Mouse (Mus musculus) spleen, postnatal 10 days (tissue): ENCODE data around the gene Nt5c3.

Source experiments
- DNase-seq, 2 experiments: peaks; one replicate each; pipeline ENCODE4 v3.0.0; 2021 to 2022; ENCODE audit warnings: low spot score in 2 of 2

Nt5c3 gene

GRCm38 (mm10) chr6:56837621-56838020, 86.1 kb downstream of the Nt5c3 start:
- DNase-seq = no peak

DNA sequence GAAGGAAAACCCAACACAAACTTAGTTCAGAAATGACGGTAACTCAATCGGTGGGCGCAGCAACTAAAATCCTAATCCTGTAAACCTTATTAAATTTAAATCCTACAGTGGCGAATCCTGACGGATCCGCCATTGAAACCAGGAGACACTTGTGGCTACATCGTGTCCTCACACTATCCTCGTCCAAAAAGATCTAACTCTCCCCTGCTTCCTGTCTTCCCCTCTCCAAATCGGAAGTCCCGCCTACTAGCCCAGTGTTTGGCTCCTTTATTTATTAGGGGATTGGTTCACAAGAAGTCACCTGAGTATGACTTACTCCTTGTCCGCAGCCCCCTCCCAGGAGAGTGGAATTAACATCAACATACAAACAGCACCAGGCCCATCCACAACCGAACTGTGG, 86.6 kb downstream of the Nt5c3 start:
- no peak for DNase-seq

DNA sequence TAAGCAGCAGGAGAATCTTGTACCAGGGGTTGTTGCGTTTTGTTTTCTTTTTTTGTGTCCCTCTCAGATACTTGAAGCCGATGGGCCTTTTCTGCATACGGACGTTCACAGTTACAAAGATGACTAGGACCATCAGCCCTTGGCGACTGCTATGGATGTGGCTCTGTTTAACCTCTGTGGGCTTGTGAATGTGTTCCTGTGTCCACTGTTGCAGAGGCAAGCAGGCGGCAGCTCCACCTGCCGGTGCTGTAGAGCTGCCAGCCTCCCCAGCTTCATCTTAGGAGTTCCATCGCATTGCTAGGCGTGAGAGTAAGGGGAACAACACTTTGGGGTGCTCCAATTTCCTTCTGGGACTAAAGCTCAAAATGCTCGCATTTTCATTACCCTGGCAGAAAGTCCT, 88.2 kb downstream of the Nt5c3 start:
- no peak for DNase-seq

DNA sequence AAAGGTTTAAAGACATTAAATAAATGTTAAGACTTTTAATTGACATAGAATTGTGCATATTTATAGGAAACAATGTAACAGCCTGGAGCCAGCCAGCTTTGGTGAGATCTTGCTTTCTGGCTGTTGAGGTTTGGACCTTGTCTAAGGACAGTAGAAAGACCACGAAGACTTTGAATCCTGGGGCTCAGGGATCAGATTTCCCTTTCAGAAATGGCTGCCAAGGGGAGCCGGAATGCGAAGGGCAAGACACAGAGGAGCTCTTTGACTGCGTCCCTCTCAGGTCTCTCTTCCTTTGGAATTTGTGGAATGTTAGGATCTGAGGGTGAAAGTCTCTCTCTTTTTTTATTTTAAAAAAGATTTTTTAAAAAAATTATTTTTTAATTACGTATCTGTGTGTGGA, 89.0 kb downstream of the Nt5c3 start:
- DNase-seq = no peak

DNA sequence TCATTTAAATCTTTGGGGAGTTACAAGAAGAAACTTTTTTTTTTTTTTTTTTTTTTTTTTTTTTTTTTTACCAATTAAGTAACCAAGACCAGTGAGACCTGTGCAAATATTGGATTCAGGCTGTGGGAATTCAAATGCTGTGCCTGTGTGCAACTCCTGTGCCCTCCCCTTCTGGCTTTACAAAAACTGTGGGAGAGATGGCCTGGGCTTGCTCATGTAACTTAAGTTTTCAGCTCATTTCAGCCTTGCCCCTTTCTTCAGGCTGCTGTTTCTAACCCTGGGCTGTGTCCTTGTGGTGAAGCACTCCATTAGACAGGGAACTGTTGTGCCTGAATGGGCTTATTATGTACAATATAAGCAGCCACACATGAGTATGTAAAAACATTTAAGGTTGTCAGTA, 90.9 kb downstream of the Nt5c3 start:
- no peak for DNase-seq

DNA sequence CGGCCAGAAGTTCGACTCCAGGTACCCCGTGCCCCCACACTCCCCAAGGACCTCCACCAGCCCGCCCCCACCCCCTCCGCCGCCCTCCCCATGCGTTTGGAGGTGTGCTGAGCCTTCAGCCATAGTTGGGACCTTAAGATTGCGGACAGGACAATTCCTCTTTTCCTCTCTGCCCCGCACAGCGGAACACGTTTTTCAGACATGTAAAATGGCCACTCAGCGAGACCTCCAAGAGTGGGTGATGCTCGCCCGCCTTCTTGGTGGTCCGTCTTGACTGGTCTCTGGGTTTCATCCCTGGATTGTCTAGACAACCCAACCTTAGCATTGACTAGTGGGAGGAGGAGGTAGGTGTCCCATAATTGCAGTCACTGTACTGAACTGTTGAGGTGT, 91.3 kb downstream of the Nt5c3 start:
- no peak for DNase-seq
